Mouse (Mus musculus) stomach, postnatal 0 days (tissue): ENCODE measurements around the gene Mgat5. TPM values are rescaled to one million over a fixed set of nuclear protein-coding genes. Genes with fewer than 3 reads are reported as not detected.

ENCODE experiments used
- ATAC-seq: fragments of 200-750 bp; cut with Nextera tagmentation; 2 replicates; pipeline ENCODE4 v1.8.0; 2017; ENCODE audit not compliant: low FRiP score, low TSS enrichment
- DNase-seq: peaks from one replicate; pipeline ENCODE4 v3.0.0-alpha.2; 2016; ENCODE audit warnings: low spot score
- H3K27ac ChIP-seq: fragments of 300-500 bp; sonication (generic); replicated peaks from 2 replicates; pipeline ENCODE4 v1.5.1; 2014; ENCODE audit warnings: mild to moderate bottlenecking, control low read depth
- H3K27me3 ChIP-seq: fragments of 300-500 bp; sonication (generic); 2 replicates; pipeline ENCODE4 v1.6.1; 2014; ENCODE audit warnings: low read length; ENCODE audit not compliant: control insufficient read depth, insufficient read depth
- H3K36me3 ChIP-seq: fragments of 300-500 bp; sonication (generic); 2 replicates; pipeline ENCODE4 v1.6.1; 2014; ENCODE audit warnings: low read length, mixed read lengths; ENCODE audit not compliant: control insufficient read depth, insufficient read depth
- H3K4me1 ChIP-seq: fragments of 300-500 bp; sonication (generic); replicated peaks from 2 replicates; pipeline ENCODE4 v1.6.1; 2014; ENCODE audit warnings: antibody characterized with exemption; ENCODE audit not compliant: control insufficient read depth, insufficient read depth
- H3K4me2 ChIP-seq: fragments of 300-500 bp; sonication (generic); replicated peaks from 2 replicates; pipeline ENCODE4 v1.6.1; 2014; ENCODE audit warnings: low read depth, mild to moderate bottlenecking, control low read depth, moderate library complexity
- H3K4me3 ChIP-seq: fragments of 300-500 bp; sonication (generic); 2 replicates; pipeline ENCODE4 v1.5.1; 2014; ENCODE audit warnings: low read depth, low read length, control low read depth
- H3K9ac ChIP-seq: fragments of 300-500 bp; sonication (generic); 2 replicates; pipeline ENCODE4 v1.6.1; 2014; ENCODE audit warnings: mild to moderate bottlenecking, low read length, control low read depth, mixed read lengths
- H3K9me3 ChIP-seq: fragments of 300-500 bp; sonication (generic); 2 replicates; pipeline ENCODE4 v1.6.1; 2016; ENCODE audit warnings: low read length; ENCODE audit not compliant: control insufficient read depth
- CTCF ChIP-seq: IDR thresholded peaks from 2 replicates; pipeline ENCODE4 v1.5.1; 2016; ENCODE audit warnings: antibody characterized with exemption, low read depth, mild to moderate bottlenecking, moderate library complexity
- EP300 ChIP-seq: optimal IDR thresholded peaks from 2 replicates; pipeline ENCODE3; 2016; ENCODE audit warnings: antibody characterized with exemption
- WGBS: fragments of 180-500 bp; shearing (Covaris S2); extraction: QIAGEN DNeasy Blood & Tissue Kit; methylation state at CpG from one replicate; pipeline ENCODE4 v1.1.7; 2014; 5-methylcytosine and 5-hydroxymethylcytosine counted together
- polyA plus RNA-seq: library from polyadenylated mRNA; unstranded; fragments of >200 nt; fragmentation: Nextera tagmentation; extraction: Ambion mirVana; gene quantifications from 2 replicates; pipeline ENCODE4 v1.2.1, GENCODE M21; 2015

Gene Mgat5
- polyA plus RNA-seq, 1 experiment from 2014 or later, result 2.0 TPM

DNA sequence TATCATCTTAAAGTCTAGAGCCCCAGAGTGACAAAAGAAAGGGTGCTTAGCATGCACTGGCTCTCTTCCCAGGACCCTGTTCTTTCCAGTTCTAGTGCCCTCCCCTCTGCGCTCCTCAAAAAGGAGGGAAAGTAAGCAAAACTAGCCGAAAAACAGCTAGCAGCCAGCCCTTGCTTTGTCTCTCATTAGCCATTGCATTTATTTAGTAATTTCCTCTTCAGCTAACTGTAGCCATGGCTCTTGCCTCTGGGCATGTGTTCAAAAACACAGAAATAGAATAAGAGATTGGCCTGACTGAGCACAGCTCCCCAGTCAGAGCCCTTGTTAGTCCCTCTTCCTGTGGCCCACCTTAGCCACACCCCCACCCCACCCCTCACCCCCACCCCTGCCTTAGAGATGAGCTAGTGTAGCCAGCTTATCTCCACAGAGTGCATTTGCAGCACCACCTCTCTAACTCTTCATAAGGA lies 204.2 kb downstream of the Mgat5 start:
- H3K4me2 ChIP-seq, result no peak overlapping the region
- ATAC-seq (peak; percentile 21; the same call in 1 of the 2 replicates), DNase-seq (no peak)
- no peaks in the 10 kb centered on the region; the same call in 1 of the 2 replicates for H3K36me3 ChIP-seq
- no peaks in the 10 kb centered on the region for H3K9me3 ChIP-seq
- H3K27ac ChIP-seq, result no peak overlapping the region
- no peaks in the 10 kb centered on the region for H3K27me3 ChIP-seq
- no peak overlapping the region for H3K9ac ChIP-seq
- no peak overlapping the region for H3K4me3 ChIP-seq
- 35% methylated on average over 2 of the region's 2 CpGs for WGBS
- H3K4me1 ChIP-seq, result no peaks in the 10 kb centered on the region
- no peak for TF ChIP-seq EP300
- no peak for TF ChIP-seq CTCF

DNA sequence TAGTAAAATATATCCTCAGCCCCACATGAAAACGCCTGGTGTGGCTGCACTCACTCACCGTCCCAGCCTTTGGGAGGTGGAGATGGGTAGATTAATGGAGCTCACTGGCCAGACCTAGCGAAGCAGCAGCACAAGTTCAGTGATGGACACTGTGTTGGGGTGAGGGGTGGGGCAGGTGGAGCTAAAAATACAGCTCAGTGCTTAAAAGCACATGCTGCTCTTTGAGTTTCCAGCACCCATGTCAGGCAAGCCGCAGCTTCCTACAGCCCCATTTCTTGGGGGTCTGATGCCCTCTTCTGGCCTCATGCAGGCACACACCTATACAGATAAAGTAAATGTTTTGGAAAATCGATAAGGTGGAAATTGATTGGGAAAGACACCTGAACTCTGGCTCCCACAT lies 204.7 kb downstream of the Mgat5 start:
- H3K4me3 ChIP-seq, result no peak overlapping the region
- no peak overlapping the region for H3K27ac ChIP-seq
- peak; percentile 24 for DNase-seq
- H3K27me3 ChIP-seq, result no peaks in the 10 kb centered on the region
- ATAC-seq, result 0 out of 2 replicates have a peak, but pooled peaks have one; percentile 42
- 57% methylated on average over 5 of the region's 5 CpGs for WGBS
- TF ChIP-seq EP300 (no peak), CTCF (peak; percentile 69)
- H3K9me3 ChIP-seq, result no peaks in the 10 kb centered on the region
- no peaks in the 10 kb centered on the region; the same call in 1 of the 2 replicates for H3K36me3 ChIP-seq
- no peak overlapping the region for H3K9ac ChIP-seq
- H3K4me2 ChIP-seq, result no peak overlapping the region
- no peaks in the 10 kb centered on the region for H3K4me1 ChIP-seq

GRCm38 (mm10) chr1:127414500-127414899 lies 209.7 kb downstream of the Mgat5 start:
- ATAC-seq (no peak), DNase-seq (no peak)
- no peaks in the 10 kb centered on the region; the same call in 1 of the 2 replicates for H3K36me3 ChIP-seq
- no peak overlapping the region for H3K9ac ChIP-seq
- no peaks in the 10 kb centered on the region for H3K4me1 ChIP-seq
- TF ChIP-seq CTCF, result no peak
- no peak for TF ChIP-seq EP300
- H3K4me3 ChIP-seq, result no peak overlapping the region
- H3K4me2 ChIP-seq, result no peak overlapping the region
- no peaks in the 10 kb centered on the region for H3K27me3 ChIP-seq
- H3K9me3 ChIP-seq, result no peaks in the 10 kb centered on the region
- WGBS, result 74% methylated on average over 7 of the region's 7 CpGs
- no peak overlapping the region for H3K27ac ChIP-seq

GRCm38 (mm10) chr1:127415896-127416295 lies 211.1 kb downstream of the Mgat5 start:
- no peak overlapping the region for H3K4me3 ChIP-seq
- no peaks in the 10 kb centered on the region for H3K4me1 ChIP-seq
- no peaks in the 10 kb centered on the region for H3K27me3 ChIP-seq
- ATAC-seq (no peak), DNase-seq (no peak)
- no peaks in the 10 kb centered on the region; the same call in 1 of the 2 replicates for H3K36me3 ChIP-seq
- H3K9ac ChIP-seq, result no peak overlapping the region
- H3K9me3 ChIP-seq, result no peaks in the 10 kb centered on the region
- WGBS, result 88% methylated on average over 1 of the region's 1 CpGs
- no peak overlapping the region for H3K27ac ChIP-seq
- no peak for TF ChIP-seq CTCF
- no peak for TF ChIP-seq EP300
- no peak overlapping the region for H3K4me2 ChIP-seq

GRCm38 (mm10) chr1:127416971-127417370 lies 212.2 kb downstream of the Mgat5 start:
- no peak overlapping the region for H3K4me2 ChIP-seq
- WGBS, result 88% methylated on average over 1 of the region's 1 CpGs
- H3K36me3 ChIP-seq, result no peaks in the 10 kb centered on the region; the same call in 1 of the 2 replicates
- no peaks in the 10 kb centered on the region for H3K4me1 ChIP-seq
- DNase-seq (no peak), ATAC-seq (no peak)
- TF ChIP-seq CTCF, result no peak
- no peak for TF ChIP-seq EP300
- H3K9me3 ChIP-seq, result no peaks in the 10 kb centered on the region
- no peaks in the 10 kb centered on the region for H3K27me3 ChIP-seq
- H3K4me3 ChIP-seq, result no peak overlapping the region
- no peak overlapping the region for H3K9ac ChIP-seq
- no peak overlapping the region for H3K27ac ChIP-seq

GRCm38 (mm10) chr1:127418916-127419575 lies 214.2 kb downstream of the Mgat5 start:
- DNase-seq (no peak), ATAC-seq (no peak)
- WGBS, result 83% methylated on average over 4 of the region's 4 CpGs
- Histone ChIP-seq H3K9me3 (no peaks in the 10 kb centered on the region), H3K36me3 (no peaks in the 10 kb centered on the region), H3K27me3 (no peaks in the 10 kb centered on the region), H3K9ac (no peak overlapping the region), H3K4me3 (no peak overlapping the region), H3K27ac (no peak overlapping the region), H3K4me2 (no peak overlapping the region), H3K4me1 (no peaks in the 10 kb centered on the region)
- TF ChIP-seq CTCF (no peak), EP300 (no peak)
